Mouse (Mus musculus) adrenal gland, adult (tissue): Measurements from ENCODE around the gene AU022252.
A peak's percentile ranks its signal among the peaks of the same experiment; 100 is the strongest.
"Not testable (repeated sequence)": the region's sequence is repeated elsewhere in the genome, so short reads cannot be mapped to it uniquely, and the experiment has no call there.

Experiments used
- DNase-seq, 2 experiments: peaks; one replicate each; pipeline ENCODE4 v3.0.0; 2022 to 2023; ENCODE audit warnings: low spot score in 1 of 2; ENCODE audit not compliant: inconsistent age in 2 of 2

The AU022252 gene

GRCm38 (mm10) chr4:119232410-119233255 lies at the start of gene AU022252, which contains the start of gene P3h1:
AU022252 (minus strand) TSS chr4:119232712.
P3h1 (plus strand) TSS chr4:119232915.
- DNase-seq: peak; percentile 99 to 100

GRCm38 (mm10) chr4:119278784-119279183 lies 46.3 kb upstream of the AU022252 start:
- not testable (repeated sequence) for DNase-seq

- no peak for DNase-seq
These were observed 43.2 kb upstream of the AU022252 start for GRCm38 (mm10) chr4:119275726-119276125.

GRCm38 (mm10) chr4:119275226-119275625 lies 42.7 kb upstream of the AU022252 start:
- peak in 1 of 2 experiments; percentile 44 for DNase-seq

- peak in 1 of 2 experiments; percentile 78 for DNase-seq
These were observed 42.1 kb upstream of the AU022252 start for GRCm38 (mm10) chr4:119274627-119275026.

- no peak for DNase-seq
These were observed 34.1 kb upstream of the AU022252 start for GRCm38 (mm10) chr4:119266606-119267005.

- no peak for DNase-seq
These were observed 30.9 kb upstream of the AU022252 start for GRCm38 (mm10) chr4:119263459-119263858.

GRCm38 (mm10) chr4:119262483-119262882 lies 30.0 kb upstream of the AU022252 start:
- DNase-seq: no peak

- DNase-seq: no peak
These were observed 28.7 kb upstream of the AU022252 start for GRCm38 (mm10) chr4:119261087-119261713.

- DNase-seq: no peak
These were observed 27.1 kb upstream of the AU022252 start for GRCm38 (mm10) chr4:119259344-119260254.

- DNase-seq: no peak
These were observed 24.6 kb upstream of the AU022252 start for GRCm38 (mm10) chr4:119257083-119257482.

- DNase-seq: no peak
These were observed 22.8 kb upstream of the AU022252 start, which contains the start of gene Cldn19 for GRCm38 (mm10) chr4:119255351-119255750. Cldn19 (plus strand) TSS chr4:119255414.

- no peak for DNase-seq
These were observed 21.6 kb upstream of the AU022252 start for GRCm38 (mm10) chr4:119254012-119254618.

GRCm38 (mm10) chr4:119252025-119252808 lies 19.7 kb upstream of the AU022252 start:
- DNase-seq: peak in 1 of 2 experiments; percentile 46

- DNase-seq: peak in 1 of 2 experiments; percentile 40
These were observed 16.0 kb upstream of the AU022252 start for GRCm38 (mm10) chr4:119248407-119248965.

- peak; percentile 85 to 93 for DNase-seq
These were observed 15.1 kb upstream of the AU022252 start for GRCm38 (mm10) chr4:119247462-119248235.

GRCm38 (mm10) chr4:119246688-119247225 lies 14.2 kb upstream of the AU022252 start:
- DNase-seq: no peak

GRCm38 (mm10) chr4:119245961-119246360 lies 13.4 kb upstream of the AU022252 start:
- no peak for DNase-seq
